Mouse (Mus musculus) left cerebral cortex, adult 11 months (tissue): ENCODE results near the gene Clip4.

ENCODE experiments used
- DNase-seq: peaks from one replicate; pipeline ENCODE4 v3.0.0; 2022; ENCODE audit warnings: low spot score

Gene Clip4

GRCm38 (mm10) chr17:71791622-71792021 is 23.3 kb downstream of the Clip4 start:
- DNase-seq: no peak

- no peak for DNase-seq
These were observed 27.4 kb downstream of the Clip4 start for GRCm38 (mm10) chr17:71795521-71796205.

DNA sequence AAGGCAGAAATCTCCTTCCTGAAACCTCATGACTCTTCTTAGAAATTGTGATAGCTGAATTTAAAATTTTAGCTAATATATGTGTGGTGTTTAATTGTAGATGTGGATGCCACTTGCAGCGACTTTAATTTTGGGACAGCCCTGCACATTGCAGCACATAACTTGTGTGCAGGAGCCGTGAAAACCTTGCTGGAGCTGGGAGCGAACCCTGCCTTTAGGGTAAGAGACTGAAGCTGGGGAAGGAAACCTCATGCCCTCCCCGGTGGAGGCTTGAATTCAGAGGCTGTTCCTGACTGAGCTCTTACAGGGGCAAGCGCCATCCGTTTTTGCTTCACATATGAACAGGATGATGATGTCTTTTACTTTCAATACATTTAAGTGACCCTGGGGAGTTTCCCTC is 35.2 kb downstream of the Clip4 start:
- no peak for DNase-seq

DNA sequence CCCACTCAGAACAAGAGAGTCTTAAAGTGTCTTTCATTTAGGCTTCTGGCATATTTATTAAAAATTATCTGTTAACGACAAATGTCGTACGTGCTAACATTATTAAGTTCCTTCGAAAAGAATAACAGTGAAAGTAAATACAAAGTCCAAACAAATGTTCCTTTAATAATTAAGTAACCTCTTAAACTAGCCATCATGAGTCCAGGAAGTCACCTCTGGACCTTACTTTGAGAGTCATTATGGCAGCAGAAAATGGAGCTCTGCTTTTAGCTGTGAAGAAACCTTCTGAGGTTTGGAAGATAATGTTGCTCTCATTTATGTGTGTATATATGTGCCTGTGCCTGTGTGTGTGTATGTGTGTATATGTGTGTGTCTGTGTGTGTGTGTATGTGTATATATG is 35.6 kb downstream of the Clip4 start:
- no peak for DNase-seq

DNA sequence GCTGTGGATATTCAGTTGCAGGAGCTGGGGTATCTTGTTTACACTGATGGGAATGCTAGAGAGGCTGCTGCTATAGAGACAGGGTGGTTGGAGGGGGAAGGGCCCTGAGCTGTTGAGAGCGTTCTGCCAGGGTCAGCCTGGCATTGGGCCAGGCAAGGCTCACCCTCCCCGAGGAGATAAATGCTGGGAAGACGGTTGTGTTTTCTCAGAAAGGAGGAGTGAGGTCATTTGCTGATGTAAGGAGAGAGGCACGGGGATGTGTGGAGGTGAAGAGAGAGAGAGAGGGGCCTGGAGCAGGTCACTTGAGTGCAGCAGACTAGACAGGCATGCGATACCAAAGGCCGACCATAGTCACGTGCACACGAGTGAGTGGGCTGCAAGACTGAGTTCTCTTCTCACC is 42.8 kb downstream of the Clip4 start:
- DNase-seq: no peak

DNA sequence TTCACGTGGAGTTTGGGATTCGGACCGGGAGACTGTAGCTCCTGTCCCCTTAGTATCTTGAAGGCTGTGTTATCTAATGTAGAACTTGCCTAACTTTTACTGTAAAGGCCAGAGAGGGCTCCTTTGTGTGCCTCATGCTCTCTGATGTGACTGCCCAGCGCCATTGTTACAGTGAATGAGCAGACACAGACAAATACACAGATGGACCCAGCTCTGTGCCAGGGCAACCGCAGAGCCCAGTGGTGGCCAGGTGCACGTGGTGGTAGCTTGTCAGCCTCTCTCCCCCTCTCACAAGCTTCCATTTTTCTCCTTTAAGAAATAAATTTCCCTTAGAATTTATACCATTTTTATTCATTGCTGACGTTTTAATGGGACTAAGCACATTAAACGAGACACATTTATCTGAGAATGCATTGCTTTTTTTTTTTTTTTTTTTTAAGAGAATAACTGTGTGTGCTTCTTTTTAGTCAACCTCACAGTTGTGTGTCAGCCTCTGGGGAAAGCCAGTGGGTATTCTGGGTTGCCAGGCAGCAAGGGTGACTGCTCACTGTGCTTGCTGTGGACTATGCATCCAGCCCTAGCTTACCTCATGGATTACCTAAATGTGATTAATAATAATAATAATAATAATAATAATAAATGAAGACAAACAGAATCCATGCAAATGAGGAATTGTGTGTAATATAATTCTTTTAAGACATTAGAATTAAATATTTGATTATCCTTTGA is 48.0 kb downstream of the Clip4 start:
- no peak for DNase-seq

- no peak for DNase-seq
These were observed 55.5 kb downstream of the Clip4 start for GRCm38 (mm10) chr17:71823622-71824306.

GRCm38 (mm10) chr17:71826603-71827002 is 58.3 kb downstream of the Clip4 start:
- no peak for DNase-seq

- DNase-seq: no peak
These were observed 59.4 kb downstream of the Clip4 start for GRCm38 (mm10) chr17:71827627-71828026.

- DNase-seq: no peak
These were observed 60.6 kb downstream of the Clip4 start for GRCm38 (mm10) chr17:71828647-71829414.

DNA sequence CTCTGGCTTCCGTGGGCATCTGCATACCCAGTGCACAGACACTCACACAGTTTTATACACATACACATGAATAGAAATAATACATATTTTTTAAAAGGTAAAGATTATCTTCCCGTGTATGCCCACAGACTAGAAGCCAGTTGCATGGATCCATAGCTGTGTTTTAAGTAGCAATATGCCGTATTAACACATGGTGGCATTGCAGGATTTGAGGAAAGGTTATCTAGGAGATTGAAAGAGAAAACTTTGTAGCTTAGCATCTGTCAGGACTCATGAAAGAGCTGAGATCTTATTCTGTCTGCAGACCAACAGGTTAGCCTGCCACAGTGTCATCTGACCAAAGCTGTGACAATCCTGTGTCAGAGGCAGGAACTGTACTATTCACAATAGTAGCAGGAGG is 63.7 kb downstream of the Clip4 start:
- DNase-seq: no peak

DNA sequence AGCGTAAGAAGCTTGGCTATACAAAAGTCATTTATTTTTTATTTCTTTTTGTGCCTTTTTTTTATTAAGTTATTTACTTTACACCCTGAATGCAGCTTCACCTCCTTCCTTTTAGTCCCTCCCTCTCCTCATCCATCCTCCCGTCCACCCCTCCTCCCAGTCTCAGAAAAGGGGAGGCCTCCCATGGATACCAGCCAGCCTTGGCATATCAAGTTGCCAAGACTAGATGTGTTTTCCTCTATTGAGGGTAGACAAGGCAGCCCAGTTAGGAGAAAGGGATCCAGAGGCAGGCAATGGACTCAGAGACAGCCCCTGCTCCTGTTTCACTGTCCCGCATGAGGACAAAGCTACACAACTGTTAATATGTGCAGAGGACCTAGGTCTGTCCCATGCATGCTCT is 93.9 kb downstream of the Clip4 start:
- DNase-seq: no peak

- DNase-seq: no peak
These were observed 94.6 kb downstream of the Clip4 start for GRCm38 (mm10) chr17:71862895-71863294.

DNA sequence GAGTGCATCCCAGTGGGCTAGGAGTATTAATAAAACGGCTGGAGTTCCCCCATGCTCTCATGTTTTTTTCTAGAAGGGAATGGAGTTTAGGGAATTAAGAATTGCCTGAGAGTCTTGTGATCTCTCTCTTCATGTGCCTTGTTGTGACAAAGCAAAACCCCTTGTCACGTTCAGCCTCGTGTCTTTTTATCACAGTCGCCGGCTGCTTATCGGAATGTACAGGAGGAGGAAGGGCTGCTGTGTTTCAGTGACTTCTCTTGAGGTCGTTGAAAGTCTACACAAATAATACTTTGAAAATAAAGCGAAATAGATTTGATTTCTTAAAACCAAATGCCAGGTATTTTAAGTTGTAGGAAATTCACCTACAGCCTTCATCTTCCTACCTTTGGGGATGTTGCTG is 95.8 kb downstream of the Clip4 start:
- DNase-seq: no peak

GRCm38 (mm10) chr17:71865437-71865836 is 97.2 kb downstream of the Clip4 start:
- no peak for DNase-seq

- DNase-seq: no peak
These were observed 99.6 kb downstream of the Clip4 start for GRCm38 (mm10) chr17:71867892-71868291.

- no peak for DNase-seq
These were observed 100.6 kb downstream of the Clip4 start for GRCm38 (mm10) chr17:71868828-71869227.

GRCm38 (mm10) chr17:71869372-71870231 is 101.3 kb downstream of the Clip4 start:
- DNase-seq: no peak

DNA sequence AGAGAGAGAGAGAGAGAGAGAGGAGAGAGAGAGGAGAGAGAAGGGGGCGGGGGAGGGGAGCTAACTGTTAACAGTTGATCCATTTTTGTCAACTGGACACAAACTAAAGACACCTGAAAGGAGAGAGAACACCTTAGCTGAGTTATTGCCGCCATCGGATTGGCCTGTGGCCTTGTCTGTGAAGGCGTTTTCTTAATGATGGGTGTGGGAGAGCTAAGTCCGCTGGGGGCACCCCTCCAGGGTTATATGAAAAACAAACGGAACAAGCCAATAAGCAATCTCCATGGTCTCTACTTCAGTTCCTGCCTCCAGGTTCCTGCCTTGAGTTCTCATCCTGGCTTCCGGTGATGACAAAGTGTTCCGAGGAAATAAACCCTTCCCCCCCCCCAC is 102.0 kb downstream of the Clip4 start:
- no peak for DNase-seq

GRCm38 (mm10) chr17:71870641-71871040 is 102.4 kb downstream of the Clip4 start:
- DNase-seq: no peak

DNA sequence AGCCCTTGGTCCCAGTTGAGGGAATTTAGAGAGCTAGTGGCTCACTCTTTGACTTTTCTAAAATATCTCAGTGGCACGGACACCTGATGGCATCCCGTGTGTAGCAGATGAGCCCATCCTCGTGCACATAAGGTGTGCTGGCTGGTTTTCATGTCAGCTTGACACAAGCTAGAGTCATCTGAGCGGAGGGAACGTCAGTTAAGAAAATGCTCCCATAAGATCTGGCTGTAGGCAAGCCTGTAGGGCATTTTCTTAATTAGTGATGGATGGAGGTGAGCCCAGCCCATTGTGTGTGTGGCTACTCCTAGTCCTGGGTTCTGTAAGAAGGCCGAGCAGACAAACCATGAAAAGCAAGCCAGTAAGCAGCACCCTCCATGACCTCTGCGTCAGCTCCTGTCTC is 103.7 kb downstream of the Clip4 start:
- no peak for DNase-seq

DNA sequence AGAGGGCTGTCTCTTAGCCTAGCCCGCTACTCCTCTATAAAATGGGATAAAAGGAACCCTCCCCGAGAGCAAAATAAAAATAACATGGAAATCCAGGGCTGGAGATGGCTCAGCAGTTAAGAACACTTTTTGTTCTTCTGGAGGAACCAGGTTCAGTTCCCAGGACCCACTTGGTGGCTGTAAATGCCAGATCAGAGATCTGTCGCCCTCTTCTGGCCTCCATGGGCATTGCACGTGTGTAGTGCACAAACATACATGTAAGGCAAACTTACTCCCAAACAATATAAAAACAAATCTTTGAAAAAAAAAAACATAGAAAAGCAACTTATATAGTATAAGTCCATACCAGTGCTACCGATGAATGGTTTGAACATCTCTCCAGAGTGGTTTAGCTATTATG is 104.7 kb downstream of the Clip4 start:
- DNase-seq: no peak
